ENCODE assay signal across 9 mouse cellular contexts in the genomic region with DNA sequence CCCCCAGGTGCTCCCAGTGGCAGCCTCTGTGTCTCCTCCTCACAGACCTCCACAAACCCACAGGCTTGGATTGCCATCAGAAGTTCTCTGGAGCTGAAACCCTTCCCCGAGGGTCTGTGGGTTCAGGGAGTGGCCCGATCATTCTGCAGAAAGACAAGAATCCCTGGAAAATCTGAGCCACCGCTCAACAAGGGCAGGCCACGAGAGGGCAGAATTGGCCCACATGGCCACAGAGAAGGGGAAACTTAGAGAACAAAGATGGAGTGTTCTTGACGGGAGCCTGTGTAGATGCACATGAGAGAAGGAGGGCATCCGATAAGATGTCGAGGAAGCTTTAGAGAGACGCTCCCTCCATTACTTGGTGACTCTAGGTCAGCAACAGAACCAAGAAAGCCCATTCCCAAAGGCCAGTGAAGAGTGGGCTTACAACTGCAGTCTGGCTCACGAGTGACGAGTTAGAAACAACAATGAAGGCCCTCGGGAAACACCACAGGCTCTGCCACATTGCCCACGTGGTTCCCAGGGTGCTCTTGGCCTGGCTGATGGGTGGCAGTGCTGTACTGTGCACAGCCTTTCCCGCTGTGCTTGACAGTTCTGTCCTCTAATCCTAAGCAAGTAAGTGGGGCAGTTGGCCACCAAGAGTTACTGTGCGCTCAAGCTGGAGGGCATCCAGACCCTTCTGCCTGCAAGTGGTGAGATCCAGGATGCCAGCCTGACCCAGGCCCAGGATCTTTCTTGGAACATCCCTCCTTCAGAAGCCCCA. TPM values are rescaled to one million over a fixed set of nuclear protein-coding genes. Genes with fewer than 3 reads are reported as not detected.
DNase-seq lines count a peak whose midpoint lies in the region; ATAC-seq lines count a peak whose summit lies in the region.
"Had no signal": no experiment of that assay in that cellular context is flagged by ENCODE, and none has a peak within 500 bp of the region (broad histone marks: within the 10 kb centered on the region; RNA-seq: fewer than 3 reads in every experiment).

No protein-coding gene starts in this region.

- DNase-seq in adrenal gland, postnatal 14 days, result peak; percentile 44
- no peak for DNase-seq in adrenal gland, adult 8-10 months
- DNase-seq in kidney, postnatal 14 days, result peak; percentile 38
- peak; percentile 78 to 80 for DNase-seq in cerebellum, postnatal 14 days
- peak; percentile 69 to 81 for DNase-seq in layer of hippocampus, postnatal 10 days (ENCODE audit: low spot score in 2 of 2)
- DNase-seq in right cerebral cortex, postnatal 4 days, result peak; percentile 60

- H3K9me3 ChIP-seq in kidney, embryonic 16.5 days (ENCODE audit: low read length), result no peaks in the 10 kb centered on the region
- H3K9me3 ChIP-seq: limb, embryonic 15.5 days had no signal

- H3K36me3 ChIP-seq in kidney, embryonic 16.5 days (ENCODE audit: insufficient read depth, low read length), result no peaks in the 10 kb centered on the region
- H3K36me3 ChIP-seq: limb, embryonic 15.5 days had no signal

- no peaks in the 10 kb centered on the region for H3K27me3 ChIP-seq in kidney, embryonic 16.5 days (ENCODE audit: insufficient read depth, low read length)

- H3K4me1 ChIP-seq in kidney, embryonic 16.5 days (ENCODE audit: insufficient read depth, low read length), result peaks cover 11% of the 10 kb centered on the region

- H3K4me3 ChIP-seq in kidney, embryonic 16.5 days (ENCODE audit: low read length), result no peak overlapping the region
- H3K4me3 ChIP-seq: limb, embryonic 15.5 days had no signal

- H3K9ac ChIP-seq in kidney, embryonic 16.5 days (replicated peaks; ENCODE audit: low read length), result no peak overlapping the region
- H3K9ac ChIP-seq: limb, embryonic 15.5 days had no signal

- H3K27ac ChIP-seq in kidney, embryonic 16.5 days (ENCODE audit: low read length), result no peak overlapping the region
- H3K27ac ChIP-seq: limb, embryonic 15.5 days had no signal

- WGBS in kidney, embryonic 16.5 days, result 70% methylated on average over 14 of the region's 14 CpGs

- ATAC-seq in kidney, embryonic 16.5 days (ENCODE audit: low FRiP score, low TSS enrichment), result no peak
- no peak for ATAC-seq in megakaryocyte progenitor cell, adult 5-6 weeks (replicated peaks; ENCODE audit: poor library complexity)

- H3K4me2 ChIP-seq in kidney, embryonic 16.5 days (replicated peaks; ENCODE audit: low read depth, low read length), result no peak overlapping the region
- H3K4me2 ChIP-seq: limb, embryonic 15.5 days had no signal

RNA-seq across cellular contexts. Expression of gene Tmem247, which starts 7.2 kb away (rescaled TPM):
- total RNA-seq in adrenal gland, postnatal 14 days (2021), result not detected in 2 replicates
- not detected for total RNA-seq in adrenal gland, adult 8-10 months (2022)
- not detected in 2 replicates for polyA plus RNA-seq in kidney, embryonic 16.5 days (2015; fragmentation: Nextera tagmentation; extraction: Ambion mirVana)
- not detected for total RNA-seq in layer of hippocampus, postnatal 10 days (2021)
- total RNA-seq in megakaryocyte progenitor cell, adult 5-6 weeks (2015), result not detected in 2 replicates
- total RNA-seq in megakaryocyte progenitor cell, adult 5-6 weeks (2017), result not detected in 2 replicates
- polyA plus RNA-seq: limb, embryonic 15.5 days had no signal

RNA-seq across cellular contexts. Expression of gene Atp6v1e2, which starts 37.8 kb away (rescaled TPM):
- total RNA-seq in adrenal gland, postnatal 14 days (2021), result not detected in 2 replicates
- not detected for total RNA-seq in adrenal gland, adult 8-10 months (2022)
- polyA plus RNA-seq in kidney, embryonic 16.5 days (2015; fragmentation: Nextera tagmentation; extraction: Ambion mirVana), result not detected in 2 replicates
- total RNA-seq in layer of hippocampus, postnatal 10 days (2021), result under 1 TPM in 1 of 2 experiments, not detected in 1; 0.37 TPM
- total RNA-seq in megakaryocyte progenitor cell, adult 5-6 weeks (2015), result not detected in 2 replicates
- not detected in 2 replicates for total RNA-seq in megakaryocyte progenitor cell, adult 5-6 weeks (2017)
- polyA plus RNA-seq: limb, embryonic 15.5 days had no signal

RNA-seq across cellular contexts. Expression of gene Rhoq, which starts 53.0 kb away (rescaled TPM):
- 89.9 and 90.8 TPM in 2 replicates for total RNA-seq in adrenal gland, postnatal 14 days (2021)
- total RNA-seq in adrenal gland, adult 8-10 months (2022), result 10 to 100 TPM; 61.2 to 96.2 (median 72.7) TPM
- polyA plus RNA-seq in kidney, embryonic 16.5 days (2015; fragmentation: Nextera tagmentation; extraction: Ambion mirVana), result 12.9 and 14.0 TPM in 2 replicates
- total RNA-seq in layer of hippocampus, postnatal 10 days (2021), result 10 to 100 TPM; 38.6 to 39.4 TPM
- 2.4 and 4.5 TPM in 2 replicates for total RNA-seq in megakaryocyte progenitor cell, adult 5-6 weeks (2015)
- 1.9 and 3.8 TPM in 2 replicates for total RNA-seq in megakaryocyte progenitor cell, adult 5-6 weeks (2017)

Comparison
In these comparisons a context has a peak if more than half of its experiments do, and no peak if none do; other contexts are left out.
1. RNA of gene Rhoq, which starts 53.0 kb away (total RNA-seq): 89.9 to 90.8 TPM in adrenal gland, postnatal 14 days, 61.2 to 96.2 TPM in adrenal gland, adult 8-10 months and 38.6 to 39.4 TPM in layer of hippocampus, postnatal 10 days; 1.9 to 4.5 TPM in megakaryocyte progenitor cell, adult 5-6 weeks; every median in the first group is over 4 times any median in the second.